In the genomic region with DNA sequence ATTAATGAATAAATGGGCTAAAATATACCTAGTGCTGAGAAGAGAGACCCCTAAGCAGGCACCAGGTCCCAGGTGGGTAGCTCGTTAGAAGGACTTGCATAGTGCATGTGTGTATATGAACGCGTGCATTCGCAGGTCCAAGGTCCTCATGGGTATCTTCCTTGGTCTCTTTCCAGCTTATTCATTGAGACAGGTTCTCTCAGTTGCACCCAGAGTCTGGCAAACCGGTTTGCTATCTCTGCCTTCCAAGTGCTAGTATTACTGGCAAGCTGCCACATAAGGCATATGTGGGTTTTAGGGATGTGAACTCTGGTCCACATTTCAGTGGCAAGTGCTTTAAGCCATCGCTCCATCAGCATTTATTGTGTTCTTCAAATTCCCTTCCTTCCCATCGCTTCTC, we compare ENCODE assay signal across 22 mouse cellular contexts.
DNase-seq lines count a peak whose midpoint lies in the region; ATAC-seq lines count a peak whose summit lies in the region.
"Had no signal": no experiment of that assay in that cellular context is flagged by ENCODE, and none has a peak within 500 bp of the region (broad histone marks: within the 10 kb centered on the region; RNA-seq: fewer than 3 reads in every experiment).

No protein-coding gene starts in this region.

- H3K9ac ChIP-seq in embryonic facial prominence, embryonic 14.5 days (ENCODE audit: low read depth, low read length): no peak overlapping the region
- H3K9ac ChIP-seq: embryonic facial prominence, embryonic 15.5 days; forebrain, embryonic 15.5 days; heart, embryonic 15.5 days; limb, embryonic 15.5 days; liver, embryonic 15.5 days had no signal

- DNase-seq in cerebellum, adult 11-12 months: peak; percentile 28
- DNase-seq in cerebellum, postnatal 4 days (ENCODE audit: low spot score in 2 of 2): no peak
- DNase-seq in embryonic facial prominence, embryonic 14.5 days (ENCODE audit: low spot score): peak; percentile 58
- DNase-seq in embryonic facial prominence, embryonic 10.5 days (ENCODE audit: low spot score): no peak
- DNase-seq in urinary bladder, postnatal 14 days (ENCODE audit: low spot score): peak; percentile 22
- no peak for DNase-seq in urinary bladder, postnatal 4 days (ENCODE audit: low spot score in 2 of 2)
- no peak for DNase-seq in adrenal gland, postnatal 10 days
- no peak for DNase-seq in lung, postnatal 25 days (ENCODE audit: low spot score)
- DNase-seq: adrenal gland, postnatal 14 days; embryo, embryonic 11 days; kidney, adult 18-20 months; left cerebral cortex, postnatal 4 days had no signal

- ATAC-seq in embryonic facial prominence, embryonic 14.5 days (ENCODE audit: low read depth): no peak
- ATAC-seq: activated CD4-positive, CD25-positive, alpha-beta regulatory T cell, adult 4 months; forebrain, embryonic 15.5 days; hindbrain, postnatal 0 days had no signal

- H3K4me1 ChIP-seq in embryonic facial prominence, embryonic 14.5 days (ENCODE audit: control insufficient read depth, insufficient read depth, low read length): no peaks in the 10 kb centered on the region
- H3K4me1 ChIP-seq in embryonic facial prominence, embryonic 10.5 days: peaks cover 28% of the 10 kb centered on the region
- H3K4me1 ChIP-seq: embryonic facial prominence, embryonic 15.5 days; limb, embryonic 15.5 days; liver, embryonic 15.5 days had no signal

- no peak overlapping the region for H3K4me2 ChIP-seq in embryonic facial prominence, embryonic 14.5 days (ENCODE audit: low read depth, low read length)
- H3K4me2 ChIP-seq: embryonic facial prominence, embryonic 15.5 days; forebrain, embryonic 15.5 days; heart, embryonic 15.5 days; limb, embryonic 15.5 days; liver, embryonic 15.5 days; midbrain, embryonic 11.5 days had no signal

- H3K36me3 ChIP-seq in embryonic facial prominence, embryonic 14.5 days (ENCODE audit: control insufficient read depth, insufficient read depth, low read length): no peaks in the 10 kb centered on the region
- H3K36me3 ChIP-seq in embryonic facial prominence, embryonic 10.5 days (replicated peaks): no peaks in the 10 kb centered on the region
- H3K36me3 ChIP-seq: embryonic facial prominence, embryonic 15.5 days; forebrain, embryonic 15.5 days; heart, embryonic 15.5 days; hindbrain, embryonic 10.5 days; limb, embryonic 15.5 days; liver, embryonic 15.5 days had no signal

- H3K4me3 ChIP-seq in embryonic facial prominence, embryonic 14.5 days (ENCODE audit: low read depth, low read length): no peak overlapping the region
- H3K4me3 ChIP-seq in embryonic facial prominence, embryonic 10.5 days: no peak overlapping the region
- H3K4me3 ChIP-seq: embryonic facial prominence, embryonic 15.5 days; forebrain, embryonic 15.5 days; heart, embryonic 15.5 days; hindbrain, embryonic 10.5 days; limb, embryonic 15.5 days; liver, embryonic 15.5 days had no signal

- H3K27me3 ChIP-seq in embryonic facial prominence, embryonic 14.5 days (replicated peaks; ENCODE audit: control insufficient read depth, insufficient read depth, low read length): no peaks in the 10 kb centered on the region; the same call in 1 of the 2 replicates
- no peaks in the 10 kb centered on the region for H3K27me3 ChIP-seq in embryonic facial prominence, embryonic 10.5 days (replicated peaks; ENCODE audit: low read depth, poor library complexity, severe bottlenecking)
- H3K27me3 ChIP-seq: embryonic facial prominence, embryonic 15.5 days; forebrain, embryonic 15.5 days; heart, embryonic 15.5 days; limb, embryonic 15.5 days; liver, embryonic 15.5 days had no signal

- H3K27ac ChIP-seq in embryonic facial prominence, embryonic 14.5 days (replicated peaks; ENCODE audit: low read depth, low read length): no peak overlapping the region
- H3K27ac ChIP-seq in embryonic facial prominence, embryonic 10.5 days (replicated peaks): no peak overlapping the region
- H3K27ac ChIP-seq: embryonic facial prominence, embryonic 15.5 days; forebrain, embryonic 15.5 days; heart, embryonic 15.5 days; hindbrain, embryonic 10.5 days; hindbrain, postnatal 0 days; kidney, postnatal 0 days; limb, embryonic 15.5 days; liver, embryonic 15.5 days had no signal

- H3K9me3 ChIP-seq in embryonic facial prominence, embryonic 14.5 days (ENCODE audit: control insufficient read depth, low read length): no peaks in the 10 kb centered on the region
- no peaks in the 10 kb centered on the region for H3K9me3 ChIP-seq in embryonic facial prominence, embryonic 10.5 days
- H3K9me3 ChIP-seq: embryonic facial prominence, embryonic 15.5 days; forebrain, embryonic 15.5 days; heart, embryonic 15.5 days; hindbrain, embryonic 10.5 days; limb, embryonic 15.5 days; liver, embryonic 15.5 days had no signal

- WGBS in embryonic facial prominence, embryonic 14.5 days: 84% methylated on average over 7 of the region's 7 CpGs
- WGBS in embryonic facial prominence, embryonic 10.5 days: 89% methylated on average over 7 of the region's 7 CpGs

Comparison
In these comparisons a context has a peak if more than half of its experiments do, and no peak if none do; other contexts are left out.
1. DNase-seq: peak in cerebellum, adult 11-12 months (single experiment), embryonic facial prominence, embryonic 14.5 days (single experiment) and urinary bladder, postnatal 14 days (single experiment); none in cerebellum, postnatal 4 days (0 of 2), embryonic facial prominence, embryonic 10.5 days (single experiment), urinary bladder, postnatal 4 days (0 of 2), adrenal gland, postnatal 10 days (single experiment) and lung, postnatal 25 days (single experiment).